In the genomic region with DNA sequence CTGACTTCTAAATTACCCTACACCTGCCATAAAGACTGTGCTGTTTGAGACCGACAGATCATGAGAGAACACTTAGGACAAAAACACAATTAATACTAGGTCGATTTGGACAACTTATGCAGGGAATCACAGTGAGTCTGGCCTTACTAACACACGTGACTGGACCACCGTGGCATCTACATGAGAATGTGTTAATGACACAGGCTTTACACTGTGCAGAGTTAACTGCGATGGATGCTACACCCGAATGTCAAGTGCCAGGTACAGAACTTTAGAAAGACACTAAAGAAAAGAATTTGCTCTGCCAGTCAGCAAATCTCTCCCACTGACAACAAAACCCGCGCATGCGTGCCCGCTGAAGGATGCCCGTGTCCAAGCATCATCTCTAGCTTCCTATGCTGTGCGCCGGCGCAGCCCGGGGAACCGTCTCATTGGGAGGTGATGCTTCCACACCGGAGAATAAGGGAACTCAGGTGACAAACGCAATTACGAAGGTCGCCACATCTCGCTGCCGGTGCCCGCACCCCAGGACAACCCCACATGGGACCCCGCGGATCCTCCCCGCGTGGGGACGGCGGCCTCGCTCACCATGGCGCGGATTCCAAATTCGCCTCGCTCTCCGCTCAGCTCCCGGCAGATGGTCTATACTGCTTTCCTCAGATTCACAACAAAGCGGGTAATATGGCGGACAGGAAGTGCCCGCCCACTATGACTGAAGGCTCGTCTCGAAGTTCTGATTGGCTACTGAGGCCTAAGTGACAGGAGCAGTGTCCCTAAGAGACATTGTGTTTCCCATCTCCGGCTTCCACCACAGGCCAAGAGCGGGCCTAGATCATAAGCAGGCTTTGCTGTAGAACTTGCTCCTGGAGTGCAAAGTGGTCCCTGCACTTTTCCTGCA, we compare ENCODE assay signal across 7 mouse cellular contexts. TPM values are rescaled to one million over a fixed set of nuclear protein-coding genes. Genes with fewer than 3 reads are reported as not detected.
DNase-seq lines count a peak whose midpoint lies in the region; ATAC-seq and TF ChIP-seq lines count a peak whose summit lies in the region.
"Not testable (repeated sequence)": the region's sequence is repeated elsewhere in the genome, so short reads cannot be mapped to it uniquely, and the experiment has no call there.

Gene Gm3055, minus strand, starts transcription at position 656 of the 898 bp plus-strand sequence.

- TF ChIP-seq EP300 in lung, postnatal 0 days (IDR thresholded peaks at IDR 0.05), result not testable (repeated sequence)

- not testable (repeated sequence) for H3K27me3 ChIP-seq in embryonic facial prominence, embryonic 11.5 days (ENCODE audit: control insufficient read depth, insufficient read depth, low read length); forebrain, embryonic 16.5 days (replicated peaks; ENCODE audit: control insufficient read depth, insufficient read depth, low read length); hindbrain, embryonic 11.5 days (ENCODE audit: control insufficient read depth, insufficient read depth, low read length); kidney, embryonic 14.5 days (ENCODE audit: control insufficient read depth, insufficient read depth, low read length); limb, embryonic 14.5 days (ENCODE audit: control insufficient read depth, insufficient read depth, low read length); lung, postnatal 0 days (replicated peaks; ENCODE audit: insufficient read depth, low read length)

- H3K36me3 ChIP-seq in embryonic facial prominence, embryonic 11.5 days (replicated peaks; ENCODE audit: control insufficient read depth, insufficient read depth, low read depth, low read length); forebrain, embryonic 16.5 days (ENCODE audit: control insufficient read depth, insufficient read depth); hindbrain, embryonic 11.5 days (ENCODE audit: control insufficient read depth, insufficient read depth, low read length); kidney, embryonic 14.5 days (ENCODE audit: control insufficient read depth, insufficient read depth, low read length); limb, embryonic 14.5 days (ENCODE audit: control insufficient read depth, insufficient read depth, low read length); lung, postnatal 0 days (ENCODE audit: insufficient read depth, low read length): not testable (repeated sequence)

- not testable (repeated sequence) for H3K4me2 ChIP-seq in embryonic facial prominence, embryonic 11.5 days (ENCODE audit: low read depth, low read length); forebrain, embryonic 16.5 days (ENCODE audit: low read length); hindbrain, embryonic 11.5 days (replicated peaks; ENCODE audit: low read depth, low read length); kidney, embryonic 14.5 days (replicated peaks; ENCODE audit: low read depth, low read length); limb, embryonic 14.5 days (replicated peaks; ENCODE audit: low read depth, low read length, severe bottlenecking); lung, postnatal 0 days (replicated peaks; ENCODE audit: low read depth, low read length)

- DNase-seq in embryonic facial prominence, embryonic 11.5 days (ENCODE audit: low spot score); hindbrain, embryonic 11.5 days (ENCODE audit: low spot score); limb, embryonic 14.5 days (ENCODE audit: low spot score); lung, postnatal 0 days (ENCODE audit: low spot score): not testable (repeated sequence)

- not testable (repeated sequence) for TF ChIP-seq POLR2A in limb, embryonic 14.5 days (IDR thresholded peaks at IDR 0.05; ENCODE audit: borderline replicate concordance, extremely low read depth, insufficient read depth, insufficient read length)

- TF ChIP-seq CTCF in lung, postnatal 0 days (IDR thresholded peaks at IDR 0.05), result not testable (repeated sequence)

- H3K27ac ChIP-seq in embryonic facial prominence, embryonic 11.5 days (replicated peaks; ENCODE audit: low read depth, low read length); forebrain, embryonic 16.5 days (ENCODE audit: low read length); hindbrain, embryonic 11.5 days (ENCODE audit: low read depth, low read length); kidney, embryonic 14.5 days (ENCODE audit: low read depth, low read length); limb, embryonic 14.5 days (replicated peaks; ENCODE audit: low read depth, low read length); lung, postnatal 0 days (ENCODE audit: low read length): not testable (repeated sequence)

- no CpG with 5 or more reads among the region's 43 CpGs for WGBS in embryonic facial prominence, embryonic 11.5 days
- WGBS in forebrain, embryonic 16.5 days, result no CpG with 5 or more reads among the region's 43 CpGs
- no CpG with 5 or more reads among the region's 43 CpGs for WGBS in hindbrain, embryonic 11.5 days
- WGBS in kidney, embryonic 14.5 days, result no CpG with 5 or more reads among the region's 43 CpGs
- whole genome bisulfite sequencing in limb, embryonic 14.5 days, result no CpG with 5 or more reads among the region's 43 CpGs
- WGBS in lung, postnatal 0 days, result no CpG with 5 or more reads among the region's 43 CpGs

- H3K4me1 ChIP-seq in embryonic facial prominence, embryonic 11.5 days (ENCODE audit: control insufficient read depth, insufficient read depth, low read length); forebrain, embryonic 16.5 days (replicated peaks; ENCODE audit: control insufficient read depth, insufficient read depth, low read length); hindbrain, embryonic 11.5 days (replicated peaks; ENCODE audit: control insufficient read depth, insufficient read depth, low read length); kidney, embryonic 14.5 days (ENCODE audit: control insufficient read depth, insufficient read depth, low read length); limb, embryonic 14.5 days (ENCODE audit: control insufficient read depth, insufficient read depth, low read length); lung, postnatal 0 days (ENCODE audit: insufficient read depth, low read depth, low read length): not testable (repeated sequence)

- H3K4me3 ChIP-seq in embryonic facial prominence, embryonic 11.5 days (ENCODE audit: low read depth, low read length); forebrain, embryonic 16.5 days (replicated peaks; ENCODE audit: low read length); hindbrain, embryonic 11.5 days (ENCODE audit: low read depth, low read length); kidney, embryonic 14.5 days (ENCODE audit: low read length); limb, embryonic 14.5 days (replicated peaks; ENCODE audit: low read length); lung, postnatal 0 days (ENCODE audit: low read depth, low read length): not testable (repeated sequence)

- H3K9me3 ChIP-seq in embryonic facial prominence, embryonic 11.5 days (replicated peaks; ENCODE audit: control insufficient read depth, low read length); forebrain, embryonic 16.5 days (ENCODE audit: control insufficient read depth, low read length); hindbrain, embryonic 11.5 days (ENCODE audit: control insufficient read depth, low read length); kidney, embryonic 14.5 days (ENCODE audit: control insufficient read depth, low read length); limb, embryonic 14.5 days (ENCODE audit: control insufficient read depth, low read length); lung, postnatal 0 days (ENCODE audit: low read length): not testable (repeated sequence)

- H3K9ac ChIP-seq in embryonic facial prominence, embryonic 11.5 days (replicated peaks; ENCODE audit: low read length); forebrain, embryonic 16.5 days (replicated peaks; ENCODE audit: low read depth, low read length); hindbrain, embryonic 11.5 days (ENCODE audit: low read depth, low read length); kidney, embryonic 14.5 days (ENCODE audit: low read depth, low read length); limb, embryonic 14.5 days (ENCODE audit: low read depth, low read length, severe bottlenecking); lung, postnatal 0 days (replicated peaks; ENCODE audit: low read depth): not testable (repeated sequence)

- ATAC-seq in embryonic facial prominence, embryonic 11.5 days (replicated peaks; ENCODE audit: insufficient number of reproducible peaks, low FRiP score, low TSS enrichment, low read depth), result peak; percentile 97
- ATAC-seq in forebrain, embryonic 16.5 days, result peak; percentile 99
- ATAC-seq in hindbrain, embryonic 11.5 days (ENCODE audit: low FRiP score), result peak; percentile 98
- ATAC-seq in kidney, embryonic 14.5 days (ENCODE audit: low FRiP score, low TSS enrichment), result peak; percentile 99
- ATAC-seq in limb, embryonic 14.5 days (ENCODE audit: low FRiP score, low read depth), result peak; percentile 97
- peak; percentile 96 for ATAC-seq in lung, postnatal 0 days
- ATAC-seq in monocyte, adult 5-6 weeks (replicated peaks; ENCODE audit: insufficient number of reproducible peaks, low FRiP score, low TSS enrichment, poor library complexity, severe bottlenecking), result peak; percentile 59

RNA-seq across cellular contexts. Expression of gene Gm3055, which starts in this region (rescaled TPM):
- polyA plus RNA-seq in embryonic facial prominence, embryonic 11.5 days (2014; fragmentation: Nextera tagmentation; extraction: Ambion mirVana), result 16.8 and 17.8 TPM in 2 replicates
- polyA plus RNA-seq in forebrain, embryonic 16.5 days (2015; fragmentation: Nextera tagmentation; extraction: Ambion mirVana), result 16.0 and 23.5 TPM in 2 replicates
- polyA plus RNA-seq in hindbrain, embryonic 11.5 days (2014; fragmentation: Nextera tagmentation; extraction: Ambion mirVana), result 17.9 and 19.2 TPM in 2 replicates
- polyA plus RNA-seq in kidney, embryonic 14.5 days (2014; fragmentation: Nextera tagmentation; extraction: Ambion mirVana), result 13.6 TPM in 2 replicates
- polyA plus RNA-seq in limb, embryonic 14.5 days (2012; rRNA removed), result 3.9 and 6.2 TPM in 2 replicates
- polyA plus RNA-seq in limb, embryonic 14.5 days (2014; fragmentation: Nextera tagmentation; extraction: Ambion mirVana), result 10.9 and 12.5 TPM in 2 replicates
- polyA plus RNA-seq in lung, postnatal 0 days (2015; fragmentation: Nextera tagmentation; extraction: Ambion mirVana), result 2.7 and 3.1 TPM in 2 replicates
- total RNA-seq in monocyte, adult 5-6 weeks (2017), result 1.6 to 10.2 TPM (median 5.0 TPM) in 3 replicates
